Mouse (Mus musculus) stomach, postnatal 0 days (tissue): ENCODE measurements around the gene Gm12569. TPM values are rescaled to one million over a fixed set of nuclear protein-coding genes. Genes with fewer than 3 reads are reported as not detected.

Experiments used
- ATAC-seq: fragments of 200-750 bp; cut with Nextera tagmentation; 2 replicates; pipeline ENCODE4 v1.8.0; 2017; ENCODE audit not compliant: low FRiP score, low TSS enrichment
- DNase-seq: peaks from one replicate; pipeline ENCODE4 v3.0.0-alpha.2; 2016; ENCODE audit warnings: low spot score
- H3K27ac ChIP-seq: fragments of 300-500 bp; sonication (generic); replicated peaks from 2 replicates; pipeline ENCODE4 v1.5.1; 2014; ENCODE audit warnings: mild to moderate bottlenecking, control low read depth
- H3K27me3 ChIP-seq: fragments of 300-500 bp; sonication (generic); 2 replicates; pipeline ENCODE4 v1.6.1; 2014; ENCODE audit warnings: low read length; ENCODE audit not compliant: control insufficient read depth, insufficient read depth
- H3K36me3 ChIP-seq: fragments of 300-500 bp; sonication (generic); 2 replicates; pipeline ENCODE4 v1.6.1; 2014; ENCODE audit warnings: low read length, mixed read lengths; ENCODE audit not compliant: control insufficient read depth, insufficient read depth
- H3K4me1 ChIP-seq: fragments of 300-500 bp; sonication (generic); replicated peaks from 2 replicates; pipeline ENCODE4 v1.6.1; 2014; ENCODE audit warnings: antibody characterized with exemption; ENCODE audit not compliant: control insufficient read depth, insufficient read depth
- H3K4me2 ChIP-seq: fragments of 300-500 bp; sonication (generic); replicated peaks from 2 replicates; pipeline ENCODE4 v1.6.1; 2014; ENCODE audit warnings: low read depth, mild to moderate bottlenecking, control low read depth, moderate library complexity
- H3K4me3 ChIP-seq: fragments of 300-500 bp; sonication (generic); 2 replicates; pipeline ENCODE4 v1.5.1; 2014; ENCODE audit warnings: low read depth, low read length, control low read depth
- H3K9ac ChIP-seq: fragments of 300-500 bp; sonication (generic); 2 replicates; pipeline ENCODE4 v1.6.1; 2014; ENCODE audit warnings: mild to moderate bottlenecking, low read length, control low read depth, mixed read lengths
- H3K9me3 ChIP-seq: fragments of 300-500 bp; sonication (generic); 2 replicates; pipeline ENCODE4 v1.6.1; 2016; ENCODE audit warnings: low read length; ENCODE audit not compliant: control insufficient read depth
- CTCF ChIP-seq: IDR thresholded peaks from 2 replicates; pipeline ENCODE4 v1.5.1; 2016; ENCODE audit warnings: antibody characterized with exemption, low read depth, mild to moderate bottlenecking, moderate library complexity
- EP300 ChIP-seq: optimal IDR thresholded peaks from 2 replicates; pipeline ENCODE3; 2016; ENCODE audit warnings: antibody characterized with exemption
- WGBS: fragments of 180-500 bp; shearing (Covaris S2); extraction: QIAGEN DNeasy Blood & Tissue Kit; methylation state at CpG from one replicate; pipeline ENCODE4 v1.1.7; 2014; 5-methylcytosine and 5-hydroxymethylcytosine counted together
- polyA plus RNA-seq: library from polyadenylated mRNA; unstranded; fragments of >200 nt; fragmentation: Nextera tagmentation; extraction: Ambion mirVana; gene quantifications from 2 replicates; pipeline ENCODE4 v1.2.1, GENCODE M21; 2015

Gm12569 gene
- polyA plus RNA-seq, 1 experiment from 2014 or later, result not detected

DNA sequence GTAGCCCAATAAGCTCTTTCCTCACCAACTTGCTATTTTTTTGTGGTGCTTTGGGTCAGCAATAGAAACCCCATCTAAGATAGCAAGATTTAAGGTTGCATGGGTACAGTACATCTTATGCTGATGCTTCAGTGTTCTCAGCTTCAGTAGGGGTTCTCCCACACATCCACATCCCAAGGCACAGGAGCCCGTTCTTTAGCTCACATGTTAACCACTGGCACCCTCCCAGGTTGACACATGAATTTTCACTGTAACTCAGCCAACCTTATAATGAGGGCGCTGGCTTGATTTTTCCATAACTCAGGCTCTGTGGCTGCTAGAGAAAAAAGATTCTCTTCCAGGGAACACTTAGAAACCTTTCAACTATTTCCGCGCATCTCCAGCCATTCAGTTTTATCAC lies 6.8 kb downstream of the Gm12569 start:
- 83% methylated on average over 4 of the region's 4 CpGs for WGBS
- no peaks in the 10 kb centered on the region for H3K36me3 ChIP-seq
- H3K27ac ChIP-seq, result no peak overlapping the region
- no peak overlapping the region for H3K4me3 ChIP-seq
- no peaks in the 10 kb centered on the region for H3K4me1 ChIP-seq
- ATAC-seq (no peak), DNase-seq (no peak)
- no peaks in the 10 kb centered on the region for H3K27me3 ChIP-seq
- H3K9me3 ChIP-seq, result no peaks in the 10 kb centered on the region
- TF ChIP-seq EP300, result no peak
- no peak for TF ChIP-seq CTCF
- H3K4me2 ChIP-seq, result no peak overlapping the region
- H3K9ac ChIP-seq, result no peak overlapping the region

DNA sequence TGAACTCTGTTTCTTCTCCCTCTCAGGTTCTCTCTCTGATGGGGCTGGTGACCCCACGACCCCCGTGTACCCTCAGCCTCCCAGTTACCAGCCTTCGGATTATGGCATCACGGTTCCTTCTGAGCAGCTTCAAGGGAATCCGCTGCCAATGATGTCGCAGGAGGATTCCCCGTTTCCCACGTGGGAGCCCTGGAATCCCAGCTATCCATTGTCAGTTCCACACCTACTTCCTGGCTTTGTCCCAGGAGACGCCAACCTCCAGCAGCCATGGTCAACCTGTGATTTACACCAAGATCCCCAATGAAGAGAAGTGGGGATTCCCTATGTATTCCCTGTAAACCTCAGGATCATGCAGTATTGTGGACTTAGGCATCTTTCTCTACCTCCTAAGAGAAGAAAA lies 14.4 kb downstream of the Gm12569 start:
- no peaks in the 10 kb centered on the region for H3K4me1 ChIP-seq
- no peak overlapping the region for H3K4me3 ChIP-seq
- DNase-seq (no peak), ATAC-seq (no peak)
- H3K27me3 ChIP-seq, result no peaks in the 10 kb centered on the region
- H3K9me3 ChIP-seq, result no peaks in the 10 kb centered on the region
- no peak overlapping the region for H3K27ac ChIP-seq
- WGBS, result 83% methylated on average over 9 of the region's 9 CpGs
- no peak overlapping the region for H3K4me2 ChIP-seq
- TF ChIP-seq EP300 (no peak), CTCF (no peak)
- H3K36me3 ChIP-seq, result no peaks in the 10 kb centered on the region
- no peak overlapping the region for H3K9ac ChIP-seq

DNA sequence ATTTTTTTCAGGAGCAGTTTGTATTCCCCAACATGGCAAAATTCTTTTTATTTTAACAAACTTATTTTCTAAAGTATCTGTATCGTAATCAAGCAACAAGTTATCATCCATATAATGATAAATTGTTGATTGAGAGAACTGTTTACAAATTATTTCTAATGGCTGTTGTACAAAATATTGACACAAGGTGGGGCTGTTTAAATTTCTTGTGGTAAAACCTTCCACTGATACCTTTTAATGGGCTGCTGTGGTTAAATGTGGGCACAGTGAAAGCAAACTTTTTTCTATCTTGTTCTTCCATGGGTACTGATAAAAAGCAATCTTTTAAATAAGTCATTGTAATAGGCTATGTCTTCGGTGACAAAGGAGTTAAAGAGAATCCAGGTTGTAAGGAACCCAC lies 22.6 kb downstream of the Gm12569 start:
- Histone ChIP-seq H3K9ac (no peak overlapping the region), H3K27ac (no peak overlapping the region), H3K4me3 (no peak overlapping the region), H3K4me1 (no peaks in the 10 kb centered on the region), H3K9me3 (no peaks in the 10 kb centered on the region), H3K27me3 (no peaks in the 10 kb centered on the region), H3K4me2 (no peak overlapping the region), H3K36me3 (no peaks in the 10 kb centered on the region)
- ATAC-seq, result no peak
- TF ChIP-seq EP300 (no peak), CTCF (no peak)
- WGBS, result 90% methylated on average over 2 of the region's 2 CpGs
- DNase-seq, result no peak

DNA sequence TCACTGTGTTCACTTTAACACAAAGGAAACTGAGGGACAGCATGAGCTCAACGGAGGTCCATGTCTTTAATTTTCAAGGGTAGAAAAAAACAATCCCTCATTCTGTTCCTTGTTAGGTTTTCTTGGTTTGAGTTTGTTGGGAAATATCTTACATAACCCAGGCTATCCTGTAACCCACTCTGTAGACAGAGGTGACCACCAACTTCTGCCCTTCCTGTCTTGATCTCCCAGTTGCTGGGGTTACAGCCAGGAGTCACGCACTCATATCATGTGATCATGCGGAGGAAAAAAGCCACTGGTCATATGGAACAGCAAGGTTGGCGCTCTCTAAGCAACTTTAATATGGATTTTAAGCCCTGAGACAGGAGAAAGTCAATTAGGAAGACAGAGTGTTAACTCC lies 36.7 kb downstream of the Gm12569 start:
- Histone ChIP-seq H3K4me2 (no peak overlapping the region), H3K4me3 (no peak overlapping the region), H3K36me3 (no peaks in the 10 kb centered on the region), H3K27me3 (no peaks in the 10 kb centered on the region), H3K27ac (no peak overlapping the region), H3K9me3 (no peaks in the 10 kb centered on the region), H3K9ac (no peak overlapping the region), H3K4me1 (no peaks in the 10 kb centered on the region)
- DNase-seq, result no peak
- WGBS, result 93% methylated on average over 4 of the region's 4 CpGs
- no peak for TF ChIP-seq CTCF
- no peak for TF ChIP-seq EP300
- no peak for ATAC-seq

DNA sequence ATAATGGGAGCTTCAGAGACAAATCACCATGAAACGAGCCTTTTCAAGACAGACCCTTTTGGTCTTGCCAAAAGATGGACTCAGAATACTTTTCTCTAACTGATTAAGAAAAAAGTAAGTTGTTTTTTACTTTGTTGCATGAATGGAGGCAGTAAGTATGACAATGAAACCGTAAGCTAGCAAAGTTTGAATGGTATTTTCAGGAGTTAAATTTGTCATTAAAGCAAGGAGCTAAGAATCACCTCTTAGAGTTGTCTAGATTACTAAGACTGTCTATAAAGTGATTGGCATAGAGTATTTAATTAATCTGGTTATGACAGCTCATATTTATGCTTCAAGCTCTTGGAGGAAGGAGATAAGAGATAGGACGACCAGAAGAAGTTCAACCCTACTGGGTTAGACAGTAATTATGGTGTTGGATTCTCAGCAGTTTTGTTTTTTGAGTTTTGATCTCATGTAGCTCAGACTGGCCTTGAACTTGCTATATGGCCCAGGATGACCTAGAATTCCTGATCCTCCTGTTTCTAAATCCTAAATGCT lies 41.5 kb downstream of the Gm12569 start, which contains the start of gene Clk4:
TSS of gene Clk4 (plus strand) at position 51 of the 540 bp plus-strand sequence.
- Histone ChIP-seq H3K27me3 (no peaks in the 10 kb centered on the region), H3K36me3 (no peaks in the 10 kb centered on the region; the same call in 1 of the 2 replicates), H3K9me3 (no peaks in the 10 kb centered on the region), H3K27ac (peak within 1 kb of the TSS; percentile 98), H3K4me2 (peak within 1 kb of the TSS; percentile 60), H3K9ac (peak within 1 kb of the TSS; percentile 52), H3K4me1 (peaks cover 5% of the 10 kb centered on the region), H3K4me3 (peak within 1 kb of the TSS; percentile 93)
- no peak for TF ChIP-seq CTCF
- no peak for TF ChIP-seq EP300
- DNase-seq (no peak), ATAC-seq (no peak)
- WGBS, result 82% methylated on average over 3 of the region's 3 CpGs

DNA sequence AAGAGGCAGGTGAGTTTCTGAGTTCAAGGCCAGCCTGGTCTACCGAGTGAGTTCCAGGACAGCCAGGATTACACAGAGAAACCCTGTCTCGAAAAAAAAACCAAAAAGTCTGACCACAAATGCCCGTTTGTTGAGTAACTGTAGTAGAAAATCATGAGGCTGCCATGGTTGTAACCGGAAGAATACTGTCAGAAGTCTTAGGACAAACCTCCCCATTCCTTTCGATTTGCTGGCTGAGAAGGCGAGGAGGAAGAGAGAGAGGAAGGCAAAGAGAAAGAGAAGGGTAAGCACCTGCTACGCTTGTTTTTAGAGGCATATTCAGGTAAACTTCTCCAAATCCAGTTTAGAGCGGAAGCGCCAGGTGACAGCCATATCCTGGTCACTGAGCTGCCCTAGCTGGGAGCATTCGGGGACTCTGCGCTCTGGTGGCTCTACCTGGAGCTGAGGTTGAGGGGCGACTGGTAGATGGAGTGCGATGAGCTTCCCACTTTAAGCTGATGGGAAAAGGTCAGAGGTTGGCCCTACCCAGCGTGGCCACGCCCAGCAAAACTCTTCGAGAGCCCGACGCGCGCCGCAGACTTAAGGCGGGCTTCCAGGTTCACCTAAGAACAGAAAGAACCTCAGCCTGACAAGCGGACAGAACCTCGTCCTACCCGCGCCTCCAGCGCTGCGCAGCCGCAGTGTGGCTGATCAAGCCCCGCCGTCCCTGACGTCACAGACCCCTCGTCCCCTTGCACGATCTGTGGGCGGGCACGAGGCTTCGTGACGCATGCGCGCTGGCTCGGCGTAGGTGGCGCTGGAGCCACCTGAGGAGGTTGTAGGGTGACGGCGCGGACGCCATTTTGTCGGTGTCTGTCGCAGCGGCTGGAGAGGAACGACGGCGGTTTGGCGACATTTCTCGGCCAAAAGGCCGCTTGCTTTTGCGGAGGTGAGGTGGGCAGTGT lies 42.3 kb downstream of the Gm12569 start, which contains the start of gene BC049762:
TSS of gene BC049762 (minus strand) at position 705 of the 944 bp plus-strand sequence.
- DNase-seq (peak; percentile 99), ATAC-seq (peak; percentile 97)
- no peaks in the 10 kb centered on the region for H3K27me3 ChIP-seq
- peak within 1 kb of the TSS; percentile 98 for H3K9ac ChIP-seq
- peaks cover 5% of the 10 kb centered on the region for H3K4me1 ChIP-seq
- H3K4me2 ChIP-seq, result peak within 1 kb of the TSS; percentile 60
- no peak for TF ChIP-seq EP300
- peak; percentile 62 for TF ChIP-seq CTCF
- H3K4me3 ChIP-seq, result peak within 1 kb of the TSS; percentile 93
- no peaks in the 10 kb centered on the region; the same call in 1 of the 2 replicates for H3K36me3 ChIP-seq
- 8% methylated on average over 57 of the region's 57 CpGs for WGBS
- peak within 1 kb of the TSS; percentile 98 for H3K27ac ChIP-seq
- no peaks in the 10 kb centered on the region for H3K9me3 ChIP-seq
